Comparison of ENCODE assay signal across 26 mouse cellular contexts in genomic region chr2:49380965-49381364, GRCm38 (mm10).
DNase-seq lines count a peak whose midpoint lies in the region; ATAC-seq and TF ChIP-seq lines count a peak whose summit lies in the region.
"Had no signal": no experiment of that assay in that cellular context is flagged by ENCODE, and none has a peak within 500 bp of the region (broad histone marks: within the 10 kb centered on the region; RNA-seq: fewer than 3 reads in every experiment).

No protein-coding gene starts in this region.

- H3K27ac ChIP-seq in lung, postnatal 0 days (ENCODE audit: low read length) = no peak overlapping the region
- H3K27ac ChIP-seq: forebrain, embryonic 13.5 days; gastrocnemius, adult 2 months; hindbrain, embryonic 10.5 days; hindbrain, postnatal 0 days; layer of hippocampus, adult 2 months; limb, embryonic 12.5 days; midbrain, embryonic 10.5 days had no signal

- H3K4me2 ChIP-seq in lung, postnatal 0 days (replicated peaks; ENCODE audit: low read depth, low read length) = no peak overlapping the region
- H3K4me2 ChIP-seq: forebrain, embryonic 13.5 days; heart, embryonic 11.5 days; limb, embryonic 12.5 days; liver, embryonic 11.5 days had no signal

- no peaks in the 10 kb centered on the region for H3K36me3 ChIP-seq in lung, postnatal 0 days (ENCODE audit: insufficient read depth, low read length)
- H3K36me3 ChIP-seq: hindbrain, embryonic 10.5 days; limb, embryonic 12.5 days; midbrain, embryonic 10.5 days had no signal

- no peaks in the 10 kb centered on the region for H3K27me3 ChIP-seq in lung, postnatal 0 days (replicated peaks; ENCODE audit: insufficient read depth, low read length)
- H3K27me3 ChIP-seq: forebrain, embryonic 13.5 days; limb, embryonic 12.5 days had no signal

- TF ChIP-seq CTCF in lung, postnatal 0 days (IDR thresholded peaks at IDR 0.05) = no peak

- H3K4me3 ChIP-seq in lung, postnatal 0 days (ENCODE audit: low read depth, low read length) = no peak overlapping the region
- H3K4me3 ChIP-seq: forebrain, embryonic 13.5 days; gastrocnemius, adult 2 months; hindbrain, embryonic 10.5 days; layer of hippocampus, adult 2 months; limb, embryonic 12.5 days; midbrain, embryonic 10.5 days had no signal

- TF ChIP-seq EP300 in lung, postnatal 0 days (IDR thresholded peaks at IDR 0.05) = no peak

- peak; percentile 4 for DNase-seq in kidney, adult 18-20 months
- DNase-seq in kidney, postnatal 25 days = no peak
- DNase-seq in lung, postnatal 14 days = peak; percentile 6
- DNase-seq in lung, postnatal 0 days (ENCODE audit: low spot score) = no peak
- DNase-seq in Muller cell, postnatal 12 days (ENCODE audit: inconsistent ontology term) = no peak
- no peak for DNase-seq in embryo, embryonic 11 days
- DNase-seq: adrenal gland, postnatal 10 days; cerebellum, adult 2 months; cerebellum, postnatal 25 days; gastrocnemius, adult 2 months; liver, postnatal 0 days; lung, postnatal 10 days; thymus, adult 18-20 months; thymus, postnatal 4 days had no signal

- no peaks in the 10 kb centered on the region for H3K4me1 ChIP-seq in lung, postnatal 0 days (ENCODE audit: insufficient read depth, low read depth, low read length)
- H3K4me1 ChIP-seq: forebrain, embryonic 13.5 days; hindbrain, embryonic 10.5 days; limb, embryonic 12.5 days; midbrain, embryonic 10.5 days had no signal

- no peaks in the 10 kb centered on the region for H3K9me3 ChIP-seq in lung, postnatal 0 days (ENCODE audit: low read length)
- H3K9me3 ChIP-seq: forebrain, embryonic 13.5 days; limb, embryonic 12.5 days; midbrain, embryonic 10.5 days had no signal

- H3K9ac ChIP-seq in lung, postnatal 0 days (replicated peaks; ENCODE audit: low read depth) = no peak overlapping the region
- H3K9ac ChIP-seq: forebrain, embryonic 13.5 days; limb, embryonic 12.5 days; liver, postnatal 0 days had no signal

- ATAC-seq in lung, postnatal 0 days = no peak
- peak; percentile 73 for ATAC-seq in megakaryocyte, adult 5-6 weeks (ENCODE audit: poor library complexity, severe bottlenecking)
- ATAC-seq: activated CD4-positive, CD25-positive, alpha-beta regulatory T cell, adult 4 months; forebrain, embryonic 13.5 days; hindbrain, postnatal 0 days; intestine, embryonic 16.5 days; liver, postnatal 0 days; midbrain, embryonic 16.5 days had no signal

- 44% methylated on average over 3 of the region's 3 CpGs for WGBS in lung, postnatal 0 days

Comparison
In these comparisons a context has a peak if more than half of its experiments do, and no peak if none do; other contexts are left out.
1. DNase-seq: peak in kidney, adult 18-20 months (single experiment) and lung, postnatal 14 days (single experiment); none in kidney, postnatal 25 days (0 of 2), lung, postnatal 0 days (single experiment), Muller cell, postnatal 12 days (single experiment) and embryo, embryonic 11 days (single experiment).